Mouse (Mus musculus): ENCODE measurements around the gene Olfr1321.
A peak's percentile ranks its signal among the peaks of the same experiment; 100 is the strongest.

Olfr1321 gene

DNA sequence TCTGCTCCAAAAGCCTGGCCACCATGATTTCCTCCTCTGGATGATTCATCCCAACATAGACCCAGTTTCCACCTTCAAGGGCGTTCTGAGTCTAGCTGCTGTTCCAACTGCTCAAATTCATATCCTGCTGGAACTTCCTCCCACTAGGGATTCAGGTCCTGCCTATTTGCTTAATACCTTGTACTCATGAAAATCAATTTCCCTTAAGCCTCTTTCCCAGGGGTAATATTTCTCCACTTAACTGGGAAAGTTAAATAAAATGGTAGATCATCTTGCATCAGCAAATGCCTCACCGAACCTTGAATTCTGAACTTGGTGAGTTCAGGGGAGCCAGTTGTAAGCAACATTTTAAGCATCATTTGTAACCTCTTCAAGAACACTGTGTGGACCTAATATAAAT, at the start of gene Olfr1321:
Gene Olfr1321 (minus strand): TSS at position 101 of the 400 bp plus-strand sequence.
- no peak for DNase-seq (ENCODE audit: inconsistent age in 2 of 2, low spot score in 1 of 2)

DNA sequence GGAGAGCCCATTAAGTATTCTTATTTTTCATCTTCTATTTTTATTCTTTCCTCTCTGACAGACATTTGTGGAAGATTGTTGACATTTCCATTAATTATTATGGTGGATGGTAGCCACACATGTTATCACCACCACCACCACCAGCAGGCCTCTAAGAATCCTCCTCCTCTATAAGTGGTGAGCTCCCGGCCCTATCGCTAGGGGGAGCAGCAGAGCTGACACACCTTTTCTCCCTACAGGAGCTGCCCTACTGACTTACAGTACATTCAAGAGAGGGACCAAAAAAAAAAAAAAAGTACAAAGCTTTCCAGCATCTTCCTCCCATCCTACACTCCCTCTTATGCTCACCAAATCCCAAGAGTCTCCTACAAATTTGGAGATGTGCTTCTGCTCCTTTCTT, 36.0 kb upstream of the Olfr1321 start:
- peak; percentile 7 to 46 for DNase-seq (ENCODE audit: inconsistent age in 2 of 2, low spot score in 1 of 2)

DNA sequence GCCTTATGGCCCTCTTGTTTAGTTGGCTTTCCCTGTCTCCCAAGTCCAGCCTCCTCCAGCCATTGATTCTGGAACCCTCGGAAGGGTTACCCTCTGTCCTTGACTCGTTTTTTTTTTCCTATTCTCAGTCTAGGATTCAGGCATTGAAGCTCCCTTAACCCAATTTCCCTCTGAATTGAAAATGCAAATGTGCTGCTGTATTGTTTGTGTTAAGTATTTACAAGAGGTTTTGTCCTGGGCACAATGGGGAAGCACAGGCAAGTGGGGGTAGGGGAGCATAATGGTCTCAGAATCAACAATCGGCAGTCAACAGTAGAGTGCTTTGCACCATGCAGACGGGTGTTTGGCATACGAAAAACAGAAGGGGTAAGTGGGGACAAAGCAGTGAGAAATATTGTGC, 10.3 kb upstream of the Olfr1321 start:
- DNase-seq (ENCODE audit: inconsistent age in 2 of 2, low spot score in 1 of 2), result no peak

All from adrenal gland, adult (tissue).